Mouse (Mus musculus) urinary bladder, adult 18-20 months (tissue): ENCODE data around the gene Sec14l1.

Experiments
- DNase-seq, 2 experiments: peaks; one replicate each; pipeline ENCODE4 v3.0.0; 2022; ENCODE audit warnings: low spot score in 2 of 2, mixed read lengths in 2 of 2

Sec14l1 gene

DNA sequence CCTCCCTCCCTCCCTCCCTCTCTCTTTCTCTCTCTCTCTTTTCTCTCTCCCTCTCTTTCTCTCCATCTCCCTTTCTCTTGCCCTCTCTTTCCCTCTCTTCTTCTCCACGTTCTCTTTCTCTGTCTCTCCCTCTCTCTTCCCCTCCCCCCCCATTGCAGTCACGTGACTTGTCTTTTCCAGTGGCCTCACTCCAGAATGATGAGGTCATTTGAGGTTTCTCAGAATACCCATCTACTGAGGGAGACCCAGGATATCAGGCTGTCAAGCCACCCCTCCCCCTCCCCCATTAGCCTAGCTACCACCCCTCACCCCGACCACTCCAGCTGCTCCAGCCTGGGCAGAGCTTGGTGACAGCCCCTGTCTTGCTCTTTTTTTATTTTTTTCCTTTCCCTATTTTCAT is 68.3 kb downstream of the Sec14l1 start:
- DNase-seq, result no peak

DNA sequence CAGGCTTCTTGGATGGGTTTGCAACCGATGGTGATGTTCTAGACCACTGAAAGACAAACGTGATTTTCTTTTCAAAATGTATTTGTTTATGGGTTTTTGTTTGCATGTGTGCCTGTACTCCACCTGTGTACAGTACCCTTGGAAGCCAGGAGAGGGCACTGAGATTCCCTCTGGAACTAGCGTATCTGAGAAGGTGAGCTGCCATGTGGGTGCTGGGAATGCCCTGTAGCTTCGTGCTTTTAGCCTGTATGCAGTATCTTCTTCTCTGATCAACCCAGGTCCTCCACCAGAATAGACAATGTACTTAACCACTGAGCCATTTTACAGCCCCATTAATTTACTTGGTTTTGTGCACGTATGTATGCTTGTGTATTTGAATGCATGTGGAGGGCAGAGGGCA is 68.9 kb downstream of the Sec14l1 start:
- no peak for DNase-seq

DNA sequence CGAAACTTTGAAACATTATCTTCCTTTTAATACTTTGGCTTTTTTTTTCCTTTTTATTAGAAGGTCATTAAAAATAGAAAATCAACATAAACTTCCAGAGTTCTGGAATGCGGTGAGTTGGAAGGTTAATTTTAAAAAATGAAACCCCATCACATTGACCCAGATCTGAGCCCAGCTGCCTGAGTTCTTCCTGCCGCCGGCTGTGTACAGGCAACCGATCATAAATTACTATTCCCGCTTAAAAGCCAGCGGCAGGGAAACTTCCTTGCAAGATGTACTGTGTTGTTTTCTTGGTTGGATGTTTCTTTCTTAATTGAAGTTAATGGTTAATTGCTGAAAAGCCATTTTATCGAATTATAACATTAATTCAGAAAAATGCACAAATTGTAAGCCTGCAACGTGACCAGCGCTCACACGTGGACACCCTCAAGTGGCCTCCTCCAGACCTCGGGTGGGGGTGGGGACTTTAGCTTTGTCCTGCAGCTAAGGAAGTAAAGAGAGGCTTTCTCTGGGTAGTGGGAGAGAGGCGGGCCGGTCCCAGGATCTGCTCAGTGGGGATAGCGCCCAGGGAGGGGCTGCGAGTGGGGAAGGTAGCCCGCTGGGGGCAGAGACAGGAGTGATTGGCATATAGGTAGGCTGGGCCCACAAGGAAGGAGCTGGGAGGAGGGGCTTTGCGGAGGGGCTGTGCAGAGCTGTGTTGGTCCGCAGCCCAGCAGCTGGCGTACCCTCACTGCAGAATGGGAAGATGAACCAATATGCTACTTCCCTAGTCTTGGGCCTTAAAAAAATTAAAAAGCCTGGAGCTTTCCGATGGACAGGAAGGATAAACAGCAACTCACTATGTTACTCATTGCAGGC is 70.3 kb downstream of the Sec14l1 start:
- no peak for DNase-seq

DNA sequence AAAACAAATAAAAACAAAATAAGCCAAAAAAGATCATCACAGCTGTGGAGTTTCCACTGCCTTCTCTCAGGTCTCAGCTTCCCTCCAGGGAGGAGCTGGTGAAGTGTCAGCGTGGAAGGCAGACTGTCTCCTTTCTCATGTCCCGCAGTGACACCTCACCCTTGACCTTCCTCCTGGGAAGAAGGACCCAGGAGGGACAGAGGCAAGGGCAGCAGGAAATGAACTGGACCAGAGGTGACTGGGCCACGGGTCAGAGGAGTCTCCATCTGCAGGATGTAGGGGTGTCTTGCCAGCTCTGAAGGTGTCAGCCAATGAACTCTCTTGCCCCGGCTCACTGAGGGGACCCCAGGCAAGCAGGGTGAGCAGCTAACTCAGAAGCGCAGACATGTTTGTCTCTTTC is 76.6 kb downstream of the Sec14l1 start:
- DNase-seq, result no peak

DNA sequence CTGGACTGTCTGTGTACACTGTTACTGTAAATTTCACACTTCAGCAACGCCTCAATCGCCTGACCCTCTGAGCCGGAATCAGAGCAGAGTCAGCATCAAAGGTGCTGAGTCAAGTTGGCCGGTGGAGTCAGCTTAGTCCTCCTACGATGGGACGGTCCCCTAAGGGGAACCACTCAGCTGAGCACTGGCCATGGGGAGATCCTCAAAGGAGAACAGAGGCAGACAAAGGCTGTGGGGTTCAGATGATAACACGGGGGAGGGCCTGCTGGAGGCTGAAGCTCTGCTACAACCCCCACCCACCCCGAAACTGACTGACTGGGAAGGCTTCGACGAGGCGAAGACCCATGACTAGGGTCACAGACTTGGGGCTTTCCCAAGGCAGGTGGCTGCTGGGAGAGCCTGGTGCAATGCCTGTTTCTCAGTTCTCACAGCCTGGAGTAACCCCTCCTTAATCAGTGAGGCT is 79.5 kb downstream of the Sec14l1 start:
- DNase-seq, result no peak

DNA sequence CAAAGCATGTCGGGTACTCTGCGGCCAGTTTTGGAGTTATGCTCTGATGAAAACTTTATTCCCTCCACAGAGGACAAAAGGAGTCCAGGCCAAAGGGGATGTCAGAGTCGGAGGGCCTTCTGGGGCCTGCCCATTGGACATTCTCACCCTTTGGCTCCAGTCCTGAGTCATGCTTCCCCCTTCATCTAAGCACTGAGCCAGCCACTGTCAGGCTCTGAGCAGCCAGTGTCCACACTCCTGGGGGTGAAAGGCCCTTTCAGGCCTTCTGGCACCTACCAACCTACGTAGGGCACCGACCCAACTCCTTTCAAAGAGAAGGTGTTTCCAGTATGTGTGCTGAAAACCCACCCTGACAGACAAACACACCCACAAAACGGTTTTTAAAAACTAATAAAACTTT is 80.6 kb downstream of the Sec14l1 start:
- DNase-seq, result no peak

DNA sequence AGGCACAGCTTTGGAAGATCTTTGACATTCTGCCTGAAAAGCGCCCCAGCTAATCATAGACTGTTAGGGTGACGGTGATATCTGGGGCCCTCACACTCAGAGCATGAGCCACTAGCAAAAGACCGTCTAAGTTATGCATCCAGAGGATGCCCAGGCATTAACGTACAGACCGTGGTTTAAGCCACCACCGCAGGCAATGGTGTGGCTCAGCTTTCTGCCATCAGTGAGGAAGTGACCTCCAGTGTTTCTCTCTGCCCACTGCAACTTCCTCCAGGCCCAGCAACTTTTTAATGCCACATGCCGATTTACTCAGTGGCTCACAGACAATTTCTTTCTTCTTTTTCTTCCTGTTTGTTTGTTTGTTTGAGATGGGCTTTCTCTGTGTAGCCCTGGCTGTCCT is 81.7 kb downstream of the Sec14l1 start:
- DNase-seq, result no peak

DNA sequence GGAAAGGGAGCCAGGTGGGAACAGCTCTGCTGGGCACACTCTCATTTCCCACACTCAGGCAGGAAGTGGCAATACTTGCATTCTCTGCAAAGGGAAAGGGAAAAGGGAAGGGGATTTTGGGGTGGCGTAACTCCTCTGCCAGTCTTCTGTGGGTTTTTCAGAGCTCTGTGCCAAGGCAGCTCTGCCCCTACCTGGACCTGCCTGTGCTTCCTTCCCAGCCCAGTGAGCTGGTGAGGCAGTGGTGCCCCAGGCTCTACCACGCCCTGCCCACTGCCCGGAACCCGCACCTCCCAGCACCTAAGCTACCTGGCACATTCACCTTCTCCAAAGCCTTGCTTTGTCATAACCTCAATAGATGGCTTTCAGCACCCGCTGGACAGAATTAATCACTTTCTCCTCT is 83.2 kb downstream of the Sec14l1 start:
- no peak for DNase-seq

DNA sequence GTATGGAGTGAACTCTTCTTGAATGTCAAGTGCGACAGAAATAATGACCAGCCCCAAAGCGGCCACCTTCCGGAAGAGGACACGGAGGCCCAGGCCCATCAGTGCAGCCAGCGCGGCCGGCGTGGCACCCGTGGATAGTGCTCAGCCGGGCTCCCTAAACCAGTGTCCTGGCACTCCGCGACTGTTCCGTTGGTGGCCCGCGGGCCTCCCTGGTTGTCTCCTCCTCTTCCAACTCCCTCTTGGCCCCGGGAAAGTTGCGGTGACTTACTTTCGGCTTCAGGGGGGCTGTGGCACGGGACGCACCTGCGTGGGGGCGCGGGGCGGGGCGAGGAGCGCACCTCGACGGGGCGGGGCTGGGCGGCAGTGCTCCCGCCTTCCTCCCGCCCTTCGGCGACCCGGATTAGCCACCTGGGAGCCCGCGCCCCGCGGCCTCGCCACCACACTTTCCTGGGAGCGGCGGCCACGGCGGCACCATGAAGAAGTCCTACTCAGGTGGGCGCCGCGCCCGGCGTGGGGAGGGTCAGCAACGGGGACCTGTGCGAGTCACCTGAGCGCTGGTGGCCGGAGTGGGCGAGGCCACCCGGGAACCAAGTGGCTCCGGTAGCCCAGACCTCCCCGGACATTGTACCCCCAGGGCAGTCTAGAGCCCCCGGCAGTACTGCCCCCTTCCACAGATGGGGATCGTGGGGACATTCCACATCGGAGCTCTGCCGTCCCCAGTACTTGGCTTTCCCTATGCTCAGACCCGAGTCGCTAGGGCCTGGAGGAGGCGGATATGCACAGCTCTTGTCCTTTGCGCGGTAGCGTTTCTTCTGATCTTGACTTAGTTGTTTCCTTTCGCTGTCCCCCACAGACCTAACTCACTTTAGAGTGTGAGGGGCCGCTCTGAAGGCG is 84.6 kb downstream of the Sec14l1 start, which contains the start of gene Sept9:
Gene Sept9, plus strand, starts transcription at position 380 of the 894 bp plus-strand sequence.
- DNase-seq, result peak; percentile 45 to 76

DNA sequence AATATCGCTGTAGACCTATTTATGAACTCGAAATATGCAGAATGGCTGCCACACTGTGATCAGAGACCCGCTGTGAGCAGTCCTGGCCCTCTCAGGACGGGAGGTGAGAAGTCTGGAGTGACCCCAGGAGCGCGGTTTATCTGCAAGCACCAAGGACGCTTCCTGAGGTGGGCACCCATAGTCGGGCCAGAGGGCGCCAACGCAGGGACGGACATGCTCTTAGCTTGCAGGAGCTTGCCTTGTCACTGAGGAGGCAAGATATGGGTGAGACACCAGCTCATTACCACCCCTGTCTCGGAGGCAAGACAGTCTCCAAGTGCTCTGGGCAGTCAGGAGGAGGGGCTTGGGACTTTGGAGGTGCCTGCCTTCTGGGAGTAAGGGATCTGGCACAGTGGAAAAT is 86.9 kb downstream of the Sec14l1 start:
- DNase-seq, result peak; percentile 71 to 73

DNA sequence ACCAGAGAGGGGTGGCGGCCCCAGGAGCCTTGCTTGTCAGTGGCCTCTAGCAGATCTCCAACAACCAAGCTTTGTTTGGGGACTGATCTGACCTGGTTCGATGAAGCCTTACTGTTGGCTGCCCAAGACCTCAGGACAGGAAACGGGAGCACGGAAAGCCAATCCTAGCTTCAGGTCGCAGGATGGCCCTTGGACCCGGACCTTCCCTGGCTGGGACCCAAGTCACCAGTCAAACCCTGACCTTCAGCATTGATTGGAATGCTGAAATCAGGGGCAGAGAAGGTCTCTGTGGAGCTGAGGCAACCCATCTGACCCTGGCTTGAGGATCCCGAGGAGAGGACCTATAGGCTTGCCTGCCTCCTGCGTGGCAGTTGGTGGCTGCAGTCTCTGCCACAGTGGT is 89.6 kb downstream of the Sec14l1 start:
- no peak for DNase-seq

DNA sequence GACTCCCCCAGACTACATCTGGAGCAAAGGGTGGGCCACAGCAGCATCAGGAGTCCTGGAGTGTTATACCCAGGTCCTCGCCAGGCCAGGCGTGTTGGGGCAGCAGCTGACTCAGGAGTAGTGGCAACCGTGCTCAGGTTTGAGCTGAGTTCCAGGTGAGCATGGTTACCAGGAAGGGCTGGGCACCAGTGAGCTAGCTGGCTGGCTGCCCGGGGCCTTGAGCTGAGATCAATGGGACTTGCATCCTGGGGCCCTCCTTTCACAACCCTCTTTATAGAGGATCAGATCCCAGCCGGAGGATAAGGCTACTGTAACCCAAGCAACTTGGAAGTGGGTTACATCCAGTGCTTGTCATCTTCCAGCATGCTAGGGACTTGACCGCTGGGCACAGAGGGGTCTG is 90.1 kb downstream of the Sec14l1 start:
- peak; percentile 61 to 72 for DNase-seq

DNA sequence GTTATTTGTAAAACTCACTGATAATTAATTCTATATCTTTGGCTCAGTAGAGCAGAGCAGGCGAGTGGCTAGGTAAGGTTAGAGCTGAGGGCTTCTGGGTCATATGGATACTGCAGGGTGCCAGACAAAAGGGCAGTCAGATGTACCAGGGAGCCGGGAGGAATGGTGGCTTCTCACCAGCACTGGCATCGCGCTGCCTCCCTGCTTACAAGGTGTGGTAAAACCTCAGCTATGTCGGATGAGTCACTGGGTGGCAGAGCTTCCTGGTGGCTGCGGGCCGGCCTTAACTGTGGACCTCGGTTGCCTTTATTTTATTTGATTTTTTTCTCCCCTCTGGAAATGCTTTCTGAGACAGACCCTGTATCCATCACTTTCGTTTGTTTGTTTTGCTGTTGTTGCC is 90.5 kb downstream of the Sec14l1 start:
- DNase-seq, result peak in 1 of 2 experiments; percentile 43

DNA sequence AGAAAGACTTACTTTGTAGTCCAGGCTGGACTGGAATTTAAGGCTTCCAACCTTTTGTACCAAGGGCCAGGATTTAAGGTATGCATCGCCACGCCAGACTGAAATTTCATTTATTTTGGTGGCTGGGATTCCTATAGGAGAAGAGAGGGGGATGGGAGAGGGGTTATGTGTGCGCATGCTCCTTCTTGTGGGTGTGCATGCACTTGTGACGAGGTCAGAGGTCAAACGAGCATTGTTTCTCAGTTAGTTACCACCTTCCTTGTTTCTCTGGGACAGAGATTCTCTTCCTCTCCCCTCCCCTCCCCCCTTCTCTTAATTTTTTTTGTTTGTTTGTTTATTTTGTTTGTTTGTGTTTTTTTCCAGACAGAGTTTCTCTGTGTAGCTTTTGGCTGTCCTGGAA is 92.5 kb downstream of the Sec14l1 start:
- no peak for DNase-seq

DNA sequence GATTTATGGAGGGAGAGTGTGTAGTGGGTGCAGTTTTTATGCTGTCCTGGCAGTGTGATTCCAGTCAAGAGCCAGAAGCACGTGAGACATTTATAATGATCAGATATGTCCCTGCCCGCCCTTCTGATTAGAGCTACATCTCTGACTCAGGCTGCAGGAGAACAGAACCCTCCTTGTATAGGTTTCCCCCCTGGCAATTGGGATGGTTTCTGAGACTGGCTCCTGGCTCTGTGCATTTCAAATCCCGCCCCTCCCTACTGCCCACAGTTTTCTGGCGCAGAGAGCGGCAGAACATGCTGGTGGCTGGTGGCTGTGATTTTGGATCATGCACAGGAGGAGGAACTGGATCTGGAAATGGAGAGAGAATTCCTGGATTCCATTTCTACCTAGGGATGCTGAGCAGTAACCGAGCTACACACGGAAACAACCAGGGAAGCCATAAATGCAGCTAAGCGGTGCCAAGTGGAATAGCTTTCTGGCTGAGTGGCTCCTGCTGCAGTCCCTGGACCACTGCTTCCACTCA is 93.2 kb downstream of the Sec14l1 start:
- DNase-seq, result no peak
